Mouse (Mus musculus) midbrain, embryonic 14.5 days (tissue): ENCODE measurements around the gene Ermap. TPM values are rescaled to one million over a fixed set of nuclear protein-coding genes. Genes with fewer than 3 reads are reported as not detected.

ENCODE experiments used
- ATAC-seq: fragments of 200-750 bp; cut with Nextera tagmentation; 2 replicates; pipeline ENCODE4 v1.8.0; 2017; ENCODE audit warnings: moderate number of reproducible peaks, moderate library complexity; ENCODE audit not compliant: low FRiP score, low TSS enrichment
- DNase-seq: peaks from one replicate; pipeline ENCODE4 v3.0.0-alpha.2; 2015
- H3K27ac ChIP-seq: fragments of 300-500 bp; sonication (generic); replicated peaks from 2 replicates; pipeline ENCODE4 v1.5.1; 2014; ENCODE audit warnings: mild to moderate bottlenecking, low read depth, low read length, moderate library complexity
- H3K27me3 ChIP-seq: fragments of 300-500 bp; sonication (generic); 2 replicates; pipeline ENCODE4 v1.6.1; 2014; ENCODE audit warnings: low read length, control low read depth, mixed read lengths; ENCODE audit not compliant: control insufficient read depth, insufficient read depth
- H3K36me3 ChIP-seq: fragments of 300-500 bp; sonication (generic); 2 replicates; pipeline ENCODE4 v1.6.1; 2014; ENCODE audit warnings: low read length, control low read depth; ENCODE audit not compliant: control insufficient read depth, insufficient read depth
- H3K4me1 ChIP-seq: fragments of 300-500 bp; sonication (generic); 2 replicates; pipeline ENCODE4 v1.6.1; 2014; ENCODE audit warnings: mild to moderate bottlenecking, antibody characterized with exemption, low read length, control low read depth; ENCODE audit not compliant: control insufficient read depth, insufficient read depth
- H3K4me2 ChIP-seq: fragments of 300-500 bp; sonication (generic); 2 replicates; pipeline ENCODE4 v1.6.1; 2014; ENCODE audit warnings: mild to moderate bottlenecking, low read length, moderate library complexity
- H3K4me3 ChIP-seq: fragments of 300-500 bp; sonication (generic); replicated peaks from 2 replicates; pipeline ENCODE4 v1.5.1; 2014; ENCODE audit warnings: low read depth, low read length
- H3K9ac ChIP-seq: fragments of 300-500 bp; sonication (generic); replicated peaks from 2 replicates; pipeline ENCODE4 v1.6.1; 2014; ENCODE audit warnings: mild to moderate bottlenecking, low read length, moderate library complexity
- H3K9me3 ChIP-seq: fragments of 300-500 bp; sonication (generic); 2 replicates; pipeline ENCODE4 v1.6.1; 2016; ENCODE audit warnings: low read length, control low read depth, mixed read lengths; ENCODE audit not compliant: control insufficient read depth
- WGBS: fragments of 180-500 bp; shearing (Covaris S2); extraction: QIAGEN DNeasy Blood & Tissue Kit; methylation state at CpG from one replicate; pipeline ENCODE4 v1.1.7; 2014; 5-methylcytosine and 5-hydroxymethylcytosine counted together
- polyA plus RNA-seq: library from polyadenylated mRNA; unstranded; fragments of >200 nt; fragmentation: Nextera tagmentation; extraction: Ambion mirVana; gene quantifications from 2 replicates; pipeline ENCODE4 v1.2.1, GENCODE M21; 2014

Gene Ermap
- polyA plus RNA-seq, 1 experiment from 2014 or later, result 0.63 TPM

- Histone ChIP-seq H3K9ac (no peak overlapping the region), H3K27ac (no peak overlapping the region), H3K4me3 (no peak overlapping the region), H3K36me3 (no peaks in the 10 kb centered on the region), H3K4me2 (no peak overlapping the region), H3K9me3 (no peaks in the 10 kb centered on the region), H3K27me3 (no peaks in the 10 kb centered on the region), H3K4me1 (no peaks in the 10 kb centered on the region)
- DNase-seq (no peak), ATAC-seq (no peak)
- WGBS, result 83% methylated on average over 5 of the region's 5 CpGs
These were observed 31.9 kb downstream of the Ermap start for GRCm38 (mm10) chr4:119157891-119158290.

DNA sequence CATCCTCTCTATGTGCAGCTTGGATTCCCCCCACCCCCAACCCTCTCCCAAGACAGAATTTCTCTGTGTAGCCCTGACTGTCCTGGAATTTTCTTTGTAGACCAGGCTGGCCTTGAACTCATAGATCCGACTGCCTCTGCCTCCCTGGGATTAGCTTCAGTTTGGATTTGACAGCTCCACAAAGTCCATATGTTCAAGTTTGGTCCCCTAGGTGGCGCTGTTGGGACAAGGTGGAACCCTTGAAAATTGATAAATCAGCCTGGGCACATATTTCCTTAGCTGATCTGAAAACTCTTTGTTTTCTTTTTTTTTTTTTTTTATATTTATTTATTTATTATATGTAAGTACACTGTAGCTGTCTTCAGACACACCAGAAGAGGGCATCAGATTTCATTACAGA is 32.6 kb downstream of the Ermap start:
- 35% methylated on average over 2 of the region's 2 CpGs for WGBS
- H3K4me3 ChIP-seq, result no peak overlapping the region
- H3K9ac ChIP-seq, result no peak overlapping the region
- H3K27me3 ChIP-seq, result no peaks in the 10 kb centered on the region
- no peak overlapping the region for H3K27ac ChIP-seq
- H3K4me2 ChIP-seq, result no peak overlapping the region
- no peaks in the 10 kb centered on the region for H3K36me3 ChIP-seq
- H3K9me3 ChIP-seq, result no peaks in the 10 kb centered on the region
- DNase-seq, result peak; percentile 63
- no peaks in the 10 kb centered on the region for H3K4me1 ChIP-seq
- no peak for ATAC-seq

DNA sequence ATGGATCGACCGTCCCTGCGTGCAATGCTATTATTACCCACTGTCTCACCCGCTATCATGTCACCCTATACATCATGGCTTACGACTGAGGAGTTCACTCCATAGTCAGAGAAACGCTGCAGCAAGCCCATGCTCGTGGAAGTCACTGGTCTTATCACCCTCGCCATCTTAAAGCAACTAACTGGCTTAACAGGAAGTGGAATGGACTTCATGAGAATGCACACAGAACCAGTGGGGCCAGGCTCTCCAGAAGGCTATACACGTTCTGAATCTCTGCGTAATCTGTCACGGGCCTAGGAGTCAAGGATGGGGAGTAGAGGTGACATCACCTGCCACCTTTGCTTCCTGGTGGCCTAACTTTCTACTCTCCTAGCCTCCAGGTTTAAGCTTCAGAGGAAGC is 41.1 kb downstream of the Ermap start:
- no peak overlapping the region for H3K27ac ChIP-seq
- H3K36me3 ChIP-seq, result no peaks in the 10 kb centered on the region
- no peaks in the 10 kb centered on the region for H3K27me3 ChIP-seq
- DNase-seq (no peak), ATAC-seq (no peak)
- no peak overlapping the region for H3K4me2 ChIP-seq
- H3K4me1 ChIP-seq, result no peaks in the 10 kb centered on the region
- H3K9ac ChIP-seq, result no peak overlapping the region
- no peak overlapping the region for H3K4me3 ChIP-seq
- 90% methylated on average over 11 of the region's 11 CpGs for WGBS
- no peaks in the 10 kb centered on the region for H3K9me3 ChIP-seq

DNA sequence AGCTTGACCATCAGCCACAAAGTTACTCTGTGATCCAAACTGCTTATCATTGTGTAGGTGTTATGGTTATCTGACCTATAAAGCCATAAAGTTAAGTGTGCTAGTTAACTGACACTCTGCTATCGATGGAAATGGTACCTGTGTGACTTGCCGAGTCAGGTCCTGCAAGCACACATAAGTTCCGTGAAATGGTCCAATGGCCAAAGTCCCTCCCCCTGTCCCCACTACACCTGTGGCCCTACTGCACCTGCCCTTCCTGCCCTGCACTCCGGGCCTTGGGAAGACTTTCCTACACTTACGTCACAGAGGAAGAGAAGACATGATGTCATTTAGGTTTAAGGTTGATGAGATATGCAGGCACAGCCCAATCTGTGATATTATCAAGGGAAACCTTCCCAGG is 42.5 kb downstream of the Ermap start:
- Histone ChIP-seq H3K4me1 (no peaks in the 10 kb centered on the region), H3K27ac (no peak overlapping the region), H3K4me3 (no peak overlapping the region), H3K9me3 (no peaks in the 10 kb centered on the region), H3K9ac (no peak overlapping the region), H3K36me3 (no peaks in the 10 kb centered on the region), H3K4me2 (no peak overlapping the region), H3K27me3 (no peaks in the 10 kb centered on the region)
- ATAC-seq, result no peak
- 89% methylated on average over 5 of the region's 5 CpGs for WGBS
- DNase-seq, result no peak

- Histone ChIP-seq H3K36me3 (no peaks in the 10 kb centered on the region), H3K4me3 (no peak overlapping the region), H3K4me2 (no peak overlapping the region), H3K9me3 (no peaks in the 10 kb centered on the region), H3K27me3 (no peaks in the 10 kb centered on the region), H3K27ac (no peak overlapping the region), H3K9ac (no peak overlapping the region), H3K4me1 (no peaks in the 10 kb centered on the region)
- no peak for DNase-seq
- 88% methylated on average over 7 of the region's 7 CpGs for whole genome bisulfite sequencing
- ATAC-seq, result no peak
These were observed 43.0 kb downstream of the Ermap start for GRCm38 (mm10) chr4:119146816-119147215.

GRCm38 (mm10) chr4:119142230-119142871 is 47.5 kb downstream of the Ermap start:
- WGBS, result 21% methylated on average over 24 of the region's 24 CpGs
- H3K4me2 ChIP-seq, result peak overlapping the region; percentile 49
- peak overlapping the region; percentile 55; the same call in 1 of the 2 replicates for H3K27ac ChIP-seq

DNA sequence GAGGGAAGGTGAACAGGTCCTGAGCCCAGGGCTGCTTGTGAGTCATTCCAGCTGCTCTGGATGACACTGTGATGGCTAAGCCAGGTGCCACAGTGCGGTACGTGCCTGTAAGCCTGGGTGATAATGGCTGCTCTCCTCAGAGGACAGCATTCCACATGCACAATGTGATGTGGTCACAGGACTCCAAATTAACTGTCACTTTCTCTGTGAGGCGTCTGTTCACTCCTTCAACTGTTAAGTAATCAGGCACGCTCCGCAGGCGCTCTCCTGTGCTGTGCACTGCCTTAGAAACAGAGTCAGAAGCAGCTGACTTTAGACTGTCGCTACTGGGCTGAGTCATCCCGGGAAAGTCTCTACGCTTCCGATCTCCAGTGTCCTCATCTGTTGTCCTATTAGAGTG is 48.6 kb downstream of the Ermap start:
- Histone ChIP-seq H3K4me3 (no peak overlapping the region), H3K36me3 (peaks cover 8% of the 10 kb centered on the region), H3K4me1 (peaks cover 5% of the 10 kb centered on the region; the same call in 1 of the 2 replicates), H3K4me2 (no peak overlapping the region), H3K9ac (no peak overlapping the region), H3K27me3 (no peaks in the 10 kb centered on the region), H3K9me3 (no peaks in the 10 kb centered on the region), H3K27ac (no peak overlapping the region)
- ATAC-seq (no peak), DNase-seq (no peak)
- 56% methylated on average over 10 of the region's 10 CpGs for WGBS

More at GRCm38 (mm10) chr4:119142230-119142871, 47.5 kb downstream of the Ermap start:
- no peak overlapping the region for H3K9ac ChIP-seq
- H3K9me3 ChIP-seq, result no peaks in the 10 kb centered on the region
- peak overlapping the region; percentile 19; the same call in 1 of the 2 replicates for H3K4me3 ChIP-seq
- no peaks in the 10 kb centered on the region for H3K36me3 ChIP-seq
- peaks cover 5% of the 10 kb centered on the region; the same call in 1 of the 2 replicates for H3K4me1 ChIP-seq
- DNase-seq (peak; percentile 87), ATAC-seq (peak; percentile 51; the same call in 1 of the 2 replicates)
- no peaks in the 10 kb centered on the region for H3K27me3 ChIP-seq

DNA sequence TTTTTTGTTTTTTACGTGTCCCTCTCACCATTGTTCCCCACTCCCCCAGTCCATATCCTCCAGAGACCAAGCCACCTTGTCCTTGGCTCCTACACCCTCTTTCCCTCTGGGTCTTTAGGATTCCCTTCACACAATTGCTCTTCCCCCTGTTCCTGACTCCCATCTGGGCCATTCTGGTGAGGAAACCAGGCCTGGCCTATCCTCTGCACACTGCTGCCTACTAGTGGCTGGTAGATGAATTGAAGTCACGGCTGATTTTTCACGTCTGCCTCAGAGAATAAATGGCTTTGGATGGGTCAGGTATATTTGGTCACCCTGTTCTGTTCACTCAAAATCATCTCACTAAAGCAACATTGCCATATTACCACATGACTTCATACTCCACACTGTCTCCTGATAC is 49.7 kb downstream of the Ermap start:
- H3K36me3 ChIP-seq, result peaks cover 18% of the 10 kb centered on the region
- 52% methylated on average over 3 of the region's 3 CpGs for WGBS
- no peaks in the 10 kb centered on the region for H3K9me3 ChIP-seq

GRCm38 (mm10) chr4:119138776-119139175 is 51.0 kb downstream of the Ermap start:
- H3K36me3 ChIP-seq, result peaks cover 32% of the 10 kb centered on the region
- peak; percentile 31 for DNase-seq
- no peak for ATAC-seq
- peak overlapping the region; percentile 21; the same call in 1 of the 2 replicates for H3K4me3 ChIP-seq
- no peak overlapping the region for H3K9ac ChIP-seq
- H3K4me2 ChIP-seq, result peak overlapping the region; percentile 55
- peaks cover 5% of the 10 kb centered on the region; the same call in 1 of the 2 replicates for H3K4me1 ChIP-seq
- H3K27me3 ChIP-seq, result no peaks in the 10 kb centered on the region
- WGBS, result 51% methylated on average over 8 of the region's 8 CpGs
- H3K27ac ChIP-seq, result peak overlapping the region; percentile 42; the same call in 1 of the 2 replicates
- H3K9me3 ChIP-seq, result no peaks in the 10 kb centered on the region

More for the DNA sequence above, 49.7 kb downstream of the Ermap start:
- H3K4me1 ChIP-seq, result peaks cover 5% of the 10 kb centered on the region; the same call in 1 of the 2 replicates
- DNase-seq (peak; percentile 30), ATAC-seq (no peak)
- H3K4me2 ChIP-seq, result no peak overlapping the region
- no peaks in the 10 kb centered on the region for H3K27me3 ChIP-seq
- no peak overlapping the region for H3K9ac ChIP-seq
- no peak overlapping the region for H3K4me3 ChIP-seq
- H3K27ac ChIP-seq, result no peak overlapping the region
